Mouse (Mus musculus) thymus, postnatal 25 days (tissue): ENCODE measurements around the gene Gm31571.
"Not testable (repeated sequence)": the region's sequence is repeated elsewhere in the genome, so short reads cannot be mapped to it uniquely, and the experiment has no call there.

Experiments
- DNase-seq: peaks from one replicate; pipeline ENCODE4 v3.0.0; 2022

Gene Gm31571

GRCm38 (mm10) chrY:22051253-22051652 is at the start of gene Gm31571:
Gene Gm31571 (minus strand): TSS chrY:22051353.
- DNase-seq = not testable (repeated sequence)
